Mouse (Mus musculus) CH12.LX (cell line): ENCODE results near the gene Ung.

Source experiments
- CHD2 ChIP-seq: IDR thresholded peaks from 2 replicates; pipeline ENCODE4 v1.6.1; 2011; ENCODE audit warnings: low read length, improper control_type of control experiment
- EP300 ChIP-seq: IDR thresholded peaks from 2 replicates; pipeline ENCODE4 v1.6.1; 2011; ENCODE audit warnings: low read length, improper control_type of control experiment
- KAT2A ChIP-seq: IDR thresholded peaks from 2 replicates; pipeline ENCODE4 v1.6.1; 2012; ENCODE audit warnings: low read length, improper control_type of control experiment, inconsistent platforms; ENCODE audit not compliant: insufficient replicate concordance
- RAD21 ChIP-seq: IDR thresholded peaks from 2 replicates; pipeline ENCODE4 v1.6.1; 2011; ENCODE audit warnings: low read depth, mild to moderate bottlenecking, low read length, improper control_type of control experiment, moderate library complexity
- SMC3 ChIP-seq: IDR thresholded peaks from 2 replicates; pipeline ENCODE4 v1.6.1; 2011; ENCODE audit warnings: low read depth, low read length, improper control_type of control experiment
- USF1 ChIP-seq: IDR thresholded peaks from 2 replicates; pipeline ENCODE4 v1.6.1; 2014; ENCODE audit warnings: low read depth, mild to moderate bottlenecking, inconsistent platforms, low read length, improper control_type of control experiment
- ZMIZ1 ChIP-seq: IDR thresholded peaks from 2 replicates; pipeline ENCODE4 v1.6.1; 2012; ENCODE audit warnings: low read depth, mild to moderate bottlenecking, inconsistent platforms, low read length, improper control_type of control experiment

- TF ChIP-seq CHD2, result no peak
- TF ChIP-seq EP300, result no peak
- no peak for TF ChIP-seq RAD21
- TF ChIP-seq ZMIZ1, result no peak
- TF ChIP-seq USF1, result no peak
- no peak for TF ChIP-seq SMC3
- TF ChIP-seq KAT2A, result no peak
Measured at GRCm38 (mm10) chr5:114129550-114130210, 506 bp upstream of the Ung start.
